Mouse (Mus musculus) lung, adult 2 months (tissue): ENCODE data around the gene Gpr35. TPM values are rescaled to one million over a fixed set of nuclear protein-coding genes. Genes with fewer than 3 reads are reported as not detected.
"Not testable (repeated sequence)": the region's sequence is repeated elsewhere in the genome, so short reads cannot be mapped to it uniquely, and the experiment has no call there.

Source experiments
- DNase-seq: peaks from one replicate; pipeline ENCODE4 v3.0.0; 2022
- H3K4me1 ChIP-seq: fragments of 200-500 bp; 2 replicates; pipeline ENCODE4 v1.6.1; 2011; ENCODE audit warnings: low read length; ENCODE audit not compliant: control insufficient read depth, insufficient read depth
- H3K4me3 ChIP-seq: fragments of 200-500 bp; replicated peaks from 2 replicates; pipeline ENCODE3; 2011; ENCODE audit warnings: low read depth, mild to moderate bottlenecking, control low read depth, low read length; ENCODE audit errors: extremely low read depth
- CTCF ChIP-seq: fragments of 200-500 bp; IDR thresholded peaks from 2 replicates; pipeline ENCODE4 v1.5.1; 2011; ENCODE audit warnings: mild to moderate bottlenecking, low read length, control low read depth; ENCODE audit not compliant: insufficient read depth
- POLR2A ChIP-seq: fragments of 200-500 bp; IDR thresholded peaks from 2 replicates; pipeline ENCODE4 v1.6.1; 2011; ENCODE audit warnings: low read depth, mild to moderate bottlenecking, control low read depth, low read length, borderline replicate concordance; ENCODE audit errors: extremely low read depth
- WGBS: fragments of 180-500 bp; shearing (Covaris S2); methylation state at CpG from one replicate; pipeline ENCODE4 v1.1.7; 2018; 5-methylcytosine and 5-hydroxymethylcytosine counted together
- polyA plus RNA-seq: library from polyadenylated mRNA; depleted of rRNA; stranded (reverse); fragments of >200 nt; gene quantifications from 2 replicates; pipeline ENCODE4 v1.2.3, GENCODE M21; 2012

Gene Gpr35
- polyA plus RNA-seq, 1 experiment: 8.2 TPM

DNA sequence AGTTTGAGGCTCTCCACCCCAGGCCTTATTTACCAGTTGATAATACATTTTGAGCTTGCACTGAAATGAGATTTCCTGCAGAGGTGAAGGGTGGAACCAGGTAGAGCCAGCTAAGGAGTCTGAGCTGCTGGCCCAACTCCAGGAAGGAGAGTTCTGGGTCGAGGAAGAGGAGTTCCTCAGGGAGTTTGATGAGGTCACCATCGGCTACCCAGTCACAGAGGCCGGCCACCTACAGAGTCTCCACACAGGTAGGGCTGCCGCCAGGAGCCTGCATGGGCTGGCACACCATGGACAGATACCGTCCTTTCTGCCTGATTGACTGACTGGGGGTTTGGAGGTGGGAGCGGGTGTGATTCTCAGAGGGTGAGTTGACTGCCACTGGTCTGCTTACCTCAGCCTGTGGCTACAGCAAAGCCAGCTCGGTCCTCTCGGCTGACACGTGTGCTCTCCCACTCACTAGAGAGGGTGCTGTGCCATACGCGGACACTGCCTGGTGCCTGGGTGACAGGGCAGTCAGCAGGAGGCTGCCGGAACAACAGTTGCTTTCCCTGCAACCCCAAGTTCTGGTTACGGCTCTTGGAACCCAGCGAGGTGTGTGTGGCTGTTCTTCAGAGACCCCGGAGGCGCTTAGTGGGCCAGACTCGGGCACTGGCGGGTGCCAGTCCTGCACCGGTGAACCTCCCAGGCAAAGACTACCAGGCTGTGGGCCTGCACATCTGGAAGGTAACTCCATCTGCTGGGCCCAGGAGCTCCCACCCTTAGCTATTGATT lies 7.3 kb upstream of the Gpr35 start:
- TF ChIP-seq CTCF: no peak
- TF ChIP-seq POLR2A: no peak
- H3K4me3 ChIP-seq: no peak overlapping the region
- H3K4me1 ChIP-seq: no peaks in the 10 kb centered on the region
- WGBS: 93% methylated on average over 19 of the region's 19 CpGs
- no peak for DNase-seq

GRCm38 (mm10) chr1:92947966-92948365 lies 2.7 kb upstream of the Gpr35 start:
- 90% methylated on average over 3 of the region's 3 CpGs for WGBS
- DNase-seq: no peak
- TF ChIP-seq POLR2A (no peak), CTCF (no peak)
- Histone ChIP-seq H3K4me3 (no peak overlapping the region), H3K4me1 (no peaks in the 10 kb centered on the region)

DNA sequence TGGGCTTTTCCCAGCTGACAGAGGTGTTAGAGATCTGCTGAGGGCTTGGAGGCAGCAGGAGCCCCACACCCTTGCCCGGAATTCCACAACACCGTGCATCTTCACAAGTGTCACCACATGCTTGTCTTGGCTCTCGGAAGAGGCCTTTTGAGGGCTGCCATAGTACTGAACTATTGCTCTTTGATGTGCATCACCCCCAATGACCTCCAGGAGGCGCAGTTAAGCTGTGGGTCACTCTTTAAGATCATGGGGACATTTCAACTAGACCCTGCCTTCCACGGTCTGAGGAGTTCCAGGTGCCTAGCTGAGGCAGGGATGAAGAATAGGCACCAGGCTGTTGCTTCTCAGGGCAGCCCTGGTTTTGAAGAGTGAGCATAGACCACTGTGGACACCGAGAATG lies 1.2 kb upstream of the Gpr35 start:
- DNase-seq: no peak
- H3K4me3 ChIP-seq: no peak overlapping the region
- WGBS: 46% methylated on average over 6 of the region's 6 CpGs
- TF ChIP-seq POLR2A: no peak
- peak; percentile 30; the same call in 1 of the 2 replicates for TF ChIP-seq CTCF
- H3K4me1 ChIP-seq: no peaks in the 10 kb centered on the region

DNA sequence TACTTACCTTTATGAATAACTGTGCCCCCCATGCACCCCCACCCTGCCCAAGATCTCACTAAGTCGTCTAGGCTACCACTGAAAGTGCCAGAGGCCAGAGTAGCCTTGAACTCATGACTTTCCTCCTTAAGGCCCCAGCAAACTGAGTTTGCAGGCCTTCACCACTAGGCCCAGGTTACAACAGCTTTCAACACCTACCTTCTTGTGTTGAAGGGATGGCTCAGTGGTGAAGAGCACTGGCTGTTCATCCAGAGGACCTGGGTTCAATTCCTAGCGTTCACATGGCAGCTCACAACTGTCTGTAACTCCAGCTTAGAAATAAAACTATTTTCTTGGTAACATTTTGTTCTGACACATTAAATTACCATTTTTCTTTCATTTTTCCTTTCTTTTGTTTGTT lies 3.0 kb downstream of the Gpr35 start:
- WGBS: 67% methylated on average over 2 of the region's 2 CpGs
- TF ChIP-seq POLR2A: no peak
- TF ChIP-seq CTCF: no peak
- no peak for DNase-seq

DNA sequence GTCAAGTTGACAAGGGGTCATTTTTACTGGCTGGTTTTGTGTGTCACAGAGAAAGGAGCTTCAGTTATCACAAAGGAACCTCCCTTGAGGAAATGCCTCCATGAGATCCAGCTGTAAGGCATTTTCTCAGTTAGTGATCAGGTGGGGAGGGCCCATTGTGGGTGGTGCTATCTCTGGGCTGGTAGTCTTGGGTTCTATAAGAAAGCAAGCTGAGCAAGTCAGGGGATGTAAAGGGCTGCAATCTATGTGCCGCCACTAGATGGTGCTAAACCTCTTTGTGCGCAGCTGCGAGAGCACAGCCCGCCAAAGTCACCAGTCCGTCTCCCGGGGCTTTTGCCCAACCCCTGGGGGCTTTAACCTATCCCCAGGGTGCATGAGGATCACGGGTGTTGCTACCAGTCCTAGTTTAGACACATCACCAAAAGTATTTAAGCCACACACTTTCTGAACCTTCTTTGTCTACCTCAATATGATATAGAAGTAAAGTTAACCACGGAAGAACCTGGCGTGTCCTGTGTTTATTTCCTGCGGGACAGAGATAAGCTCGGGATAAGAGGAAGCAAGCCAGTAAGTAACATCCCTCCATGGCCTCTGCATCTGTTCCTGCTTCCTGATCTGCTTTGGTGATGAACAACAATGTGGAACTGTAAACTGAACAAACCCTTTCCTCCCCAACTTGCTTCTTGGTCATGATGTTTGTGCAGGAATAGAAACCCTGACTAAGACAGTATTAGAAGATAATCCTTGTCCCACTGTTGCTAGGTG lies 6.1 kb downstream of the Gpr35 start:
- whole genome bisulfite sequencing: 4% methylated on average over 11 of the region's 11 CpGs
- peak; percentile 23; the same call in 1 of the 2 replicates for TF ChIP-seq CTCF
- H3K4me1 ChIP-seq, H3K4me3 ChIP-seq: not testable (repeated sequence)
- peak; percentile 60 for DNase-seq

More for the DNA sequence above, 3.0 kb downstream of the Gpr35 start:
- Histone ChIP-seq H3K4me3 (no peak overlapping the region), H3K4me1 (no peaks in the 10 kb centered on the region)

GRCm38 (mm10) chr1:92958999-92959398 lies 8.3 kb downstream of the Gpr35 start:
- WGBS: 42% methylated on average over 1 of the region's 1 CpGs
- no peak overlapping the region for H3K4me3 ChIP-seq
- DNase-seq: no peak
- TF ChIP-seq POLR2A (no peak), CTCF (no peak)
- H3K4me1 ChIP-seq: no peaks in the 10 kb centered on the region; the same call in 1 of the 2 replicates

GRCm38 (mm10) chr1:92970791-92971190 lies 20.1 kb downstream of the Gpr35 start:
- not testable (repeated sequence) for H3K4me3 ChIP-seq, H3K4me1 ChIP-seq, DNase-seq
- 89% methylated on average over 6 of the region's 6 CpGs for WGBS

- 69% methylated on average over 7 of the region's 7 CpGs for WGBS
- no peak for DNase-seq
Measured at GRCm38 (mm10) chr1:92971879-92972795, 21.5 kb downstream of the Gpr35 start.

GRCm38 (mm10) chr1:92972854-92973253 lies 22.2 kb downstream of the Gpr35 start:
- H3K4me3 ChIP-seq: peak overlapping the region; percentile 21
- no peaks in the 10 kb centered on the region; the same call in 1 of the 2 replicates for H3K4me1 ChIP-seq
- TF ChIP-seq POLR2A: 0 out of 2 replicates have a peak, but pooled peaks have one; percentile 12
- no peak for TF ChIP-seq CTCF
- DNase-seq: no peak
- WGBS: 30% methylated on average over 1 of the region's 1 CpGs

More at GRCm38 (mm10) chr1:92971879-92972795, 21.5 kb downstream of the Gpr35 start:
- Histone ChIP-seq H3K4me1 (no peaks in the 10 kb centered on the region; the same call in 1 of the 2 replicates), H3K4me3 (no peak overlapping the region)
- TF ChIP-seq POLR2A: no peak
- no peak for TF ChIP-seq CTCF

GRCm38 (mm10) chr1:92976141-92976566 lies 25.5 kb downstream of the Gpr35 start:
- 37% methylated on average over 6 of the region's 6 CpGs for WGBS

More at GRCm38 (mm10) chr1:92976141-92976566, 25.5 kb downstream of the Gpr35 start:
- TF ChIP-seq POLR2A: no peak
- no peak for TF ChIP-seq CTCF
- Histone ChIP-seq H3K4me3 (no peak overlapping the region), H3K4me1 (peaks cover 7% of the 10 kb centered on the region)
- no peak for DNase-seq
